In genomic region chr19:34450784-34451370, GRCm38 (mm10) we compare ENCODE assay signal across 28 mouse cellular contexts. TPM values are rescaled to one million over a fixed set of nuclear protein-coding genes. Genes with fewer than 3 reads are reported as not detected.
DNase-seq lines count a peak whose midpoint lies in the region; ATAC-seq and TF ChIP-seq lines count a peak whose summit lies in the region.
"Had no signal": no experiment of that assay in that cellular context is flagged by ENCODE, and none has a peak within 500 bp of the region (broad histone marks: within the 10 kb centered on the region; RNA-seq: fewer than 3 reads in every experiment).

No protein-coding gene starts in this region.

- DNase-seq in adrenal gland, postnatal 36 days, result peak; percentile 19
- no peak for DNase-seq in adrenal gland, postnatal 25 days
- peak; percentile 4 for DNase-seq in urinary bladder, postnatal 14 days (ENCODE audit: low spot score)
- DNase-seq in urinary bladder, postnatal 25 days (ENCODE audit: low spot score), result no peak
- DNase-seq in Patski (ENCODE audit: low read depth, low spot score), result peak; percentile 73
- DNase-seq in hindbrain, embryonic 10.5 days (ENCODE audit: low spot score), result no peak
- DNase-seq in kidney, postnatal 14 days, result no peak
- DNase-seq: cerebellum, adult 11 months; cerebellum, postnatal 25 days; embryo, embryonic 11 days; gastrocnemius, postnatal 10 days; heart, adult 2 months; heart, postnatal 14 days; kidney, adult 18-20 months; lung, adult 18-20 months; lung, postnatal 36 days; thymus, adult 18-20 months; thymus, postnatal 36 days had no signal

- no peak overlapping the region for H3K27ac ChIP-seq in hindbrain, embryonic 10.5 days
- H3K27ac ChIP-seq: embryonic facial prominence, embryonic 13.5 days; heart, adult 2 months; heart, embryonic 13.5 days; hindbrain, embryonic 13.5 days; kidney, postnatal 0 days; midbrain, embryonic 13.5 days had no signal

- no peaks in the 10 kb centered on the region for H3K9me3 ChIP-seq in hindbrain, embryonic 10.5 days
- H3K9me3 ChIP-seq: embryonic facial prominence, embryonic 13.5 days; heart, embryonic 13.5 days; hindbrain, embryonic 13.5 days; megakaryocyte, embryonic 14.5 days; midbrain, embryonic 13.5 days had no signal

- in situ Hi-C loops in Patski (cut with MboI; ENCODE audit: low pct_unique_long_range_greater_than_20kb), result no loop called here

- CTCF ChIA-PET in Patski (lab: Charles Lee), result no interaction called here

- POLR2A ChIA-PET in Patski (lab: Charles Lee), result interaction anchor here (0.6 kb wide), 1 partner anchor 26 kb away, joined by 3 read pairs; no protein-coding TSS in a partner anchor

- peak; percentile 85 for ATAC-seq in Patski
- ATAC-seq: forebrain, embryonic 14.5 days; midbrain, embryonic 13.5 days had no signal

- H3K36me3 ChIP-seq in hindbrain, embryonic 10.5 days, result no peaks in the 10 kb centered on the region
- H3K36me3 ChIP-seq: embryonic facial prominence, embryonic 13.5 days; heart, embryonic 13.5 days; hindbrain, embryonic 13.5 days; midbrain, embryonic 13.5 days had no signal

- H3K4me1 ChIP-seq in hindbrain, embryonic 10.5 days (replicated peaks), result no peaks in the 10 kb centered on the region
- H3K4me1 ChIP-seq: hindbrain, embryonic 13.5 days; megakaryocyte, embryonic 14.5 days; midbrain, embryonic 13.5 days had no signal

- H3K4me3 ChIP-seq in hindbrain, embryonic 10.5 days, result no peak overlapping the region
- H3K4me3 ChIP-seq: embryonic facial prominence, embryonic 13.5 days; erythroblast, embryonic 14.5 days; heart, adult 2 months; heart, embryonic 13.5 days; hindbrain, embryonic 13.5 days; megakaryocyte, embryonic 14.5 days; midbrain, embryonic 13.5 days had no signal

- WGBS in hindbrain, embryonic 10.5 days, result 87% methylated on average over 1 of the region's 1 CpGs

- TF ChIP-seq CTCF in Patski (IDR thresholded peaks at IDR 0.05), result no peak

- no peaks in the 10 kb centered on the region for H3K27me3 ChIP-seq in Patski
- no peaks in the 10 kb centered on the region for H3K27me3 ChIP-seq in hindbrain, embryonic 10.5 days (ENCODE audit: insufficient read depth, poor library complexity, severe bottlenecking)
- H3K27me3 ChIP-seq: embryonic facial prominence, embryonic 13.5 days; heart, embryonic 13.5 days; hindbrain, embryonic 13.5 days; midbrain, embryonic 13.5 days had no signal

RNA-seq across cellular contexts. Expression of gene Ch25h, which starts 24.1 kb away (rescaled TPM):
- under 1 TPM; 0.26 to 0.50 TPM for total RNA-seq in adrenal gland, postnatal 36 days (2021)
- total RNA-seq in adrenal gland, postnatal 25 days (2021), result 0.82 TPM in 1 of 2 replicates, not detected in the other
- not detected for polyA plus RNA-seq in Patski (2021)
- 0.24 and 0.37 TPM in 2 replicates for polyA plus RNA-seq in hindbrain, embryonic 10.5 days (2016; fragmentation: Nextera tagmentation; extraction: Ambion mirVana)
- total RNA-seq: adrenal gland, postnatal 4 days; monocyte, adult 5-6 weeks had no signal
- polyA plus RNA-seq: erythroblast, embryonic 14.5 days had no signal

Comparison
In these comparisons a context has a peak if more than half of its experiments do, and no peak if none do; other contexts are left out.
1. DNase-seq: peak in adrenal gland, postnatal 36 days (2 of 2), urinary bladder, postnatal 14 days (single experiment) and Patski (single experiment); none in adrenal gland, postnatal 25 days (single experiment), urinary bladder, postnatal 25 days (single experiment), hindbrain, embryonic 10.5 days (single experiment) and kidney, postnatal 14 days (single experiment).